Mouse (Mus musculus) telencephalon, adult 2 months (tissue): ENCODE data around the gene Tmem54.

Source experiments
- DNase-seq: peaks from one replicate; pipeline ENCODE4 v3.0.0-alpha.2; 2011; ENCODE audit warnings: low read depth, low spot score

Tmem54 gene

DNA sequence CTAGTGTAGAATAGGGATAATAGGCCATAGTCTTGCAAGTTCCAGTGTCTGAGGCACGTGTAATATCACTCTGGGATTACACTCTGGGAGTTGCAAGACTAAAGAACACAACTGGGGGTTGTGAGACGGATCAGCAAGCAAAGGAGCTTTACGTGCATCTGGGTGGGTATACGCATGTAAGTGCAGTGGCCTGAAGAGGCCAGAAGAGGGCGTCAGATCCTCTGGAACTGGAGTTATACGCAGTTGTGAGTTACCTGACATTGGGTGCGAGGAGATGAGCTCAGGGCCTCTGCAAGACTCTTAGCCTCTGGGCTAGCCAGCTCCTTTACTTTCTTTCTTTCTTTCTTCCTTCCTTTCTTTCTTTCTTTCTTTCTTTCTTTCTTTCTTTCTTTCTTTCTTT, 8.3 kb upstream of the Tmem54 start:
- no peak for DNase-seq

DNA sequence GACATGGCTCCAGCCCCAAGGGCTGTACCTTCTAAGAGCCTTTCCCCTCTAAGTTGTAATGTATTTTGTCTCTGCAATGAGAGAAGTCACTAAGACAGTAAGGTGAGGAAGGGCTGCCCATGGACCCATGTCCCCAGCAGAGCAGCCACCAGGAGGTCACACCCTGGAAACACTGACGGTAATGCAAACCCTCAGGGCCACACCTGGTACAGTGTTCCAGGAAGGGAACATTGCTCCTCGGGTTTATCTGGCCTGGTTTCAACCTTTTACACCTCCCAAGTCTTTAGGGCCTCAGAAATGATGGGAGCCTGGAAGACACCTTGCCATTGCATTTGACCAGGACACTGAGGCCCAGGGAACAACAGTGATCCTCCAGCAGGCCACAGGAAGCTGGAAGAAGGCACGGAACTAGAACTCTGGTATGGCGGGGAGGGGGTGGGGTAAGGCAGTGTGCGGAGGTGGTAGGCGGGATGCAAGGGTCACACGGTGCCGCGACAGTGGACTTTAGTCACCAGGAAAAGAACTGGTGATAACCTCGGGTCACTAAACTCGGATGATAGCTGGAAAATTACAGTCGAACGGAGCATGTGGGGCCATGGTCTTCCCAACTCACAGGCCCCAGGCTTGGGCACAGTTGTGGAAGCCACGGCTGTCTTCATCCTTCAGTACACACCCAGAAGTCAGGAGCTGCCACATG, 3.1 kb upstream of the Tmem54 start:
- DNase-seq = no peak

DNA sequence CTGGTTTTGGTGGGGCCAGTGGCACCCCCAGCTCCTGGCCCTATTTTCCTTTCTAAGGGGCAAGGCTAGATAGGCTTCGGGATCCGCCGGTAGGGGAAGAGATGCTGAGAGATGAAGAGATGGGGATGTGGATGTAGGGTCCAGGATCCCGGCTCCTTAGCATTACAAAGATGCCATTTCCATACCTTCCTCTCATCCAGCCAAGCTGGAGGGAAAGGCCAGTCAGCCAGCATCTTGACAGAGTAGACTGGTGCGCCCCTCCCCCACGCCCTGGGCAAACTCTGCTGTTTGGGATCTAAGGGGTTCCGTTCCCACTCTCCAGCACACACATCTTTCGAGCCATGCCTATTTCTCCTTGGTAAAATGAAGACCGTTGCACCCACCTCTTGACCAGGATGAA, 725 bp downstream of the Tmem54 start:
- no peak for DNase-seq

DNA sequence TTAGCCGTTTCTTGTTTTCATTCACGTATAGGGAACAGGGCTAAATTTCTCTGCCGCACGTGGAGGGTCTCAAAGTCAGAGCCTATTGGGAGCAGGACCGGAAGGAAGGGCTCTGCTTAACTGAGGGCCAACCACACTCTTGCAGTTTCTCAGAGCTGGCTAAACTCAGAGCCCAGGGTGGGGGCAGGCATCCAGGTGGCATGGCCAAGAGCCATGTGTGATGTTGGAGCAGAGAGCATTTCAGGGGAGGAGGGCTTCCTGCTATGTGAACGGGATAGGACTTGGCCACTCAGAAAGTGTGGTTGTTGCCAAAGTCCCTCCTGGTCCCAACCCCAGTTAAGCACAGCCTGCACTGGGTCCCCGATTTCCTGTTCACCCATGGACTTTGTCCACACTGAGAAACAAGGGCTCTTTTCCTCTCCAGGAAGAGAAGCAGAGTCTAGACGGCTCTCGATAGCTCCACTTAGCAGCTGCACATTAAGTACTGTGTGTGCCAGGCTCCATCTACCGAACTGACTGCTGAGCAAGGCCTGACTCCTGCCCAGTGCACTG, 2.1 kb downstream of the Tmem54 start:
- no peak for DNase-seq

DNA sequence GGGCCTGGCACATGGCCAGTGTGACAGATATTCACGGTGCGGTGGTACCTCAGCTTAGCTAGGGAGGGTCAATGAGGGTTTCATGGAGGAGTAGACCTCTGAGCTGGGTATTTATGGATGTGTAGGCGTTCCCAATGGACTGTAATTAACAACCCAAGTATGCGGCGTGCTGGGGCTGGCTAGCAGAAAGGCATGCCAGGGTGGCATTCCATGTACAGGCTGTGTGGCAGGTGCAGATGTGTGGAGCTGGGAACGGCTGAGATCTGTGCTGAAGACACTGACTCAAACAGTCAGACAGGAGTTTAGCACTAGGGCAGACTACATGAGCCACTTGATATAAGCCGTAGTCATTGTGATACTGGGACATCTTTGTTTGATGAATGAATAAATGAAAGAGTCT, 3.3 kb downstream of the Tmem54 start:
- no peak for DNase-seq

DNA sequence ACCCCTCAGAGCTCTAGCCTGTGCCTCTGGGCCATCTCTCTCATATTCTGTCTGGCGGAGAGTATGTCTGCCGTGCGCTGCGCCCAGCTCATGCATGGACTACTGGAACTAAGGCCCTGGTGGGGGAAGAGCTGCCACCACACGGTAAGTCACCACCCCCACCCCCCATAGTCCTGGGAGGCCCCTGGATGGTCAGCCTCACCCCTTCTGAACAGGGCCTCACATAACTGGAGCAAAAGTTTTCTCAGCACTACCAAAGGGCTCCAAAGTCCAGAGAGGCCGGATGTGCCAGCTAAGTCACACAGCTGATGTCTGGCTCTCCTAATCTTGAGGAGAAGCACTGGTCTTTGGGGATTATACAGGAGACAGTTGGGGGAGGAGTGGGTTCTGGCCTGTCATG, 5.5 kb downstream of the Tmem54 start:
- no peak for DNase-seq

DNA sequence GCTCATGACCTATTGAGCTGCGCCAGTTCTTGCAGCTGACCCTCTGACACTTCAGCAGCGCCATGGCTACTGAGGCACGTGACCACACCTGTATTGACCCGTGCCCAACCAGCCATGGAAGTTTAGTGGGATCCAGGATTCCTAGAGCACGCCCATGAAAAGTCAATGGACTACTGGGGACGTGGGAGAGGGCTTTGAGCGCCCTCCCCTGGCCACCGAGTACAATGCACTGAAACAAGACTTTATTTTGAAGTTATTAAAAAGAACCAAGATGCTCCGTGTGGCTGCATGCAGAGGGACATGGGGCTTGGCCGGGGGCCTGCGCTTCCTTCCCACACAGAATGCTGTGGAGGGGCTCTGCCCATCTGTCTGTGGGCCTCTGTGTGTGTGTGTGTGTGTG, 6.0 kb downstream of the Tmem54 start:
- no peak for DNase-seq

DNA sequence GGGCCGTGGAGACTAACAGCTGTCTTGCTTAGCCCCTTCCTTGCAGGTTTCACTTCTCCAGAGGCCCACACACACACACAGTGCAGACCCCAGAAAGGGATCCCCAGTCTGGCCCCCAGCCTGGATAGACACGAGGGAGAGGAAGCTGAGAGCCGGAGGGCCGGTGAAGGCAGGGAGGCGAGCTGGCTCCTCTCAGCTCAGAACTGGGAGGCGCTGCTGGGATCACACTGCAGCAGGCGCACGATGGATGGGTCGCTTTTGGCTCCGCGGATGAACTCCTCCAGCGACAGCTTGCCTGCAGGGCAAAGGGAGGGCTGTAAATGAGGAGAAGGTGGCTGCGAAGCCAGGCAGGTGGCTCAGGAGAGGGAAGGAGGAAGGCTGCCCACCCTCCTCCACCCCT, 6.9 kb downstream of the Tmem54 start:
- DNase-seq = no peak

DNA sequence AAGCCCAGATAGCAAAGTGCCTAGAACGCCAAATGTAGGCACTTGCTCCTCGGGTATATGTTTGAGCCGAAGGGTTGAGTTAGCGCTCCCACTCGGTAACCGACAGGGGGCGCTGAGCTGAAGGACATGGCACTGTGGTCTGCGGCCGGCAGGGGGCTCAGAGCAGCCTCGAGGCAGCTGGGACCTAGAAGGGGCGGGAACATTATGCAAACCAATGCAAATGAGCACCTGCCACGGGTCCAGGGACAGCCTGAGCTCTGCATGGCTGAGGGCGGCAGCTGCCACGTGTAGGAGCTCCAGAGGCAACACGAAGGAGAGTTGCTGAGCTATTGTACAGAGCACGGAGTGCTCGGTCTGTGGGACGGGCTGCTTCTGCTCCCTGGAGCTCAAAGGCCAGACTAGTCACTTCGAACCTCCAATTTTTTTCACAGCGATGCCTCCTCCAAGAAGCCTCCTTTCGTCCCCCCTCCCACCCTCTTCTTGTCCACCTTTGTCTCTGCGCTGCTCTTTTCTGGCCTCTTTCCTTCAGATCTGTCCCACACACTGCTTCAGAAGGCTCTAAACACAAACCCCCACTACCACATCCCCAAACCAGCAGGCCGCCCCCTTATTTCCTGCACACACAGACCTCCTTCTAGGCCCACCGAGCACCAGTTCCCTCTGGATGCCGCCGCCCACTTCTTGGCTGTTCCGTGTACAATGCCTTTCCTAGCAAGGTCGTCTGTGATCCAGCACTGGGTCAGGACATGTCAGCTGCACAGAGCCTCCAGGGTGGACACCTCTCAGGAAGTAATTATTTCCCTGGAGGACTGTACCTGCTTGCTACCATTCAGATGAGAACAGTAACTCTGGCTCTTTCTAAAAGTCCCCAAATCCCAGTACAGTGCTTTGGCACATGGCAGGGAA, 8.0 kb downstream of the Tmem54 start:
- peak; percentile 93 for DNase-seq

DNA sequence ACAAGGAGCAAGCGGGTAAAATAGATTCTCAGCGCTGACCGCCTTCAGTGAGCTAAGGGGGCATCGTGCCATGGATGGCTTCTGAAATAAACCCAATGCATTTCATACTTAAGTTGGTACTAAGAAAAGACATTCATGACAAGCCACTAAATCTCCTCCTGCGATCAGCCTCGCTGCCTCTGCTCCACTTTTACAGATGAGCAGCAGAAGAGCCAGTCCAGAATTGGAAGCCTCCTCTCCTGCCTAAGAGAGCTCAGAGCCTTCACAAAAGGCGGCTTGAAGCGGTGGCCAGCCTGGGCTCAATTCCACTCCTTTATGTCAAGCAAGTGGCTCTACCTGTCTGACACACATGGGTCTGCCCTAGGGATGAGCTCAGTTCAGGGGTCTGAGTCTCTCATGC, 11.4 kb downstream of the Tmem54 start:
- DNase-seq = no peak

DNA sequence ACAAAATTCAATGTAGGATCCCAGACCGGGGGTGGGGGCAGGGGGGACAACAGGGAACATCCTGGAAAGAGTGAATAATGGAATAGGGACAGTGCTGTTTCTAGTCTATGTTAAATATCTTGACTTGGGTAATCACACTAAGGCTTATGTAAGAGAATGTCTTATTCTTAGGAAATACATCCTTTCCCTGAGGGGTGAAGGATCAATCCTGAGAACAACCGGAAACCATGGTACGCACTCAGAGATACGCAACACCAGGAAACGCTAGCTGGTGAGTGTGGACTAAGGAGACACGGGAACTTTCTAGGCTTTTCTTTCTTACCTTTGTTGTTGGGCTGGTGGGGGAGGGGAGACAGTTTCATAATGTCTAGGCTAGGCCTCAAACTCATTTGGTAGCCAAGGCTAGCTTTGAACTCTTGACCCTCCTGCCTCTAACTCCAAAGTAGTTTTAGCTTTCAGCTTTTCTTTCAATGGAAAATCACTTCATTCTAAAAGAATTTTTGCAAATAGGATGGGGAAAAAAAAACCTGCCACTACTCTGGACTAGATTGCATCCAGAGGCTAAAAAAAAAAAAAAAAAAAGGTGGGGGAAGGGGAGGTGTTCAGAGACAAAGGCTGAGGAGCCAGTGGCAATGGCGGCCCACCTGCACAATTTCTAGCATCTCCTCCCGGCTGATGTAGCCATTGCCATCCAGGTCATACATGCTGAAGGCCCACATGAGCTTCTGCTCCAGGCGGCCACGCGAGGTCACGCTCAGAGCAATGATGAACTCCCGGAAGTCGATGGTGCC, 12.6 kb downstream of the Tmem54 start:
- no peak for DNase-seq

DNA sequence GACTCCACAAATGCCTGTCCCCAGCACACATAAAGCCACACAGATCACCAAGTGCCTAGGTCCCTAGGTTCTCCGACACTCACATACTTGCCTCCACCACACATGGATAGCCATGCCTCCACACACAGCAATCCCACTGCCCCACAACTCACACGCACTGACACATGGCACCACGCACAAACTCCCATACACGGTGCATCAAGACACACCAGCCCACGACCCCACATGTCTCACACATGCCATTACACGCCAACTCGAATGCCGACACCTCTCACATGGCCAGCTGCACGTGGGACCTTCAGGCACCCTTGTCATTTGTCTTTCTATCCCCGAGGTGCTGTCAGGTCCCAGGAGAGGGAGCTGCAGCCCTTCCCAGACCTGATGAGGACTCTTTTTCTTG, 14.4 kb downstream of the Tmem54 start:
- DNase-seq = no peak

DNA sequence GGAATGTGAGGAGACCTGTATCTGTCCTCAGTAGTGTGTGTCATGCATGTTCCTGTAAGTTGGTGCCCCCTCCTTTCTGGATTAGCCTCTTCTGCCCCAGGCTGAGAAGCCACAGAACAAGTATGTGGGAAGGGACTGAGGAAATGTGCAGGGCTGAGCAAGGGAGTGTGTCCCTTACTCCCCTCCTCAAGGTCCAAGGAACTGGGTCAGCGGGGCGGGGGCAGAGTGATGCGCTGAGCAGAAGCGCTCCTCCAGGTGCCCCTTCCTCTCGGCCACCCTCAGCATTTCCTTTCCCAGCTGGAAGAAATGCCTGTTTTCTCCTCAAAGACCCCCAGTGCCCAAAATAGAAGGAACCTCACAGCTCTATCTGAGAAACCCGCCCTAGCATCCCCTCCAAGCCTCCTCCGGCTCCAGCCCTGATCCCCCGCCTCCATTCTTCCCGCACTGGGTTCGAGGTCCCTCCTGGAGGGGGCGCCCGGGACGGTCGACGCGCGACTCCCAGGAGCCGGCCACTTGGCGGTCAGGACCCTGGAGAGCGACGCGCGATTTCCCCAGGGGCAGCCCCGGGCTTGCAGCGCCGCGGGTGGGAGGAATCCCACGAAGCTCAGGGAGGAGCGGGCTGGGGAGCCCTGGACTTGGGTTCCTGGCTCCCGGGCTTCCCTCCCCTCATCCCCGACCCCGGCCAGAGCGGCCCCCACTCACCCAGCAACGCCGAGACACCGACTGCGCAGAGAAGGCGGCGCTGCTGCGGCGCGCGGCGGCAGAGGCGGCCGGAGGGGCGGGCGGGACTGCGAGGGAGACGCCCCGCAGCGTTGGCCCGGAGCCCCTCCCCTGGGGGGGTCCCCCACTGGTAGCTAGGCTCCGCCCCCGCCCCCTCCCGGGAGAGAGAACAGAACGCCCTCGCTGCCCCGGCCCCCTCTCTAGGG, 15.4 kb downstream of the Tmem54 start:
- no peak for DNase-seq

DNA sequence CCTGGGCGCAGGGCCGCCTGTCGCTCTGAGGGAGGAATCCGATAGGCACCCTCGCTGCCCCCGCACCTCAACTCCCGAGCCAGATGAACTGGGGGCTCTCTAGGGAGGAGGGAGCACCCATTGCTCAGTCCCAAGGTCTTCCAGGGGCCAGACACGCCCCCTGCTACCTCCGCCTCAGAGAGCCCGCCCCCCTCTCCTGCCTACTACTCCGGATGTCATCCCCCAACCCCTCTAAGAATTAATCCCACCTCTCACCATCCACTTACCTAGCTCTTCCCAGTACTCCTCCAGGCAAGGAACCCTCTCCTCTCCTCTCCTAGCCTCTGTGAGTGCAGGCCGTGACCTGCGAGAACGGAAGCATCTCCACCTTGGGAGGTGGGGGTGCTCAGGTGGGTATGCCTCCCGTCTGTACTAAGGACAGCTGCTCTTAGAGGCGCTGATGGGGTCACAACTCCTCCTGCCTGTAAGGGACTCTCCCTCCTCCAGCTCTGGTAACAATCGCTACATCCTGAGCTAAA, 16.3 kb downstream of the Tmem54 start, which contains the start of gene Hpca:
Hpca (minus strand) TSS at position 468 of the 518 bp plus-strand sequence.
- DNase-seq = no peak

DNA sequence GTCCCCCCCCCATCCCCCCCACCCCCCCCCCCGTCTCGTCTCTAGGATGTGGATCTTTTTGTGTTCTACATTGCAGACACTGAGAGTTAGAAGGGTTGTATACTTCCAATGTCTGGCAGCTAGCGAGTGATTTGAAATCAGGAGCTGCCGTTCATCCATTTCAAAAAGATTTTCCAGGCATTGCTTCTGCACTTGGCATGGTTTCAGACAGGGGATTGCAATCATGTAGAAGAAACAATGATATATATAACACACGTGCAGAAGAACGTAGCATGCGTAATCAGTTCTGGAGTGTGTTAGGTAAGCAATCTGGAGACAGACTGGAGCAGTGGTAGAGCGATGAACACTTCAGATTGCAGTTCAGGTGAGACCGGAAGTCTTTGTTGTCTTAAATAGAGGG, 16.8 kb downstream of the Tmem54 start:
- no peak for DNase-seq

DNA sequence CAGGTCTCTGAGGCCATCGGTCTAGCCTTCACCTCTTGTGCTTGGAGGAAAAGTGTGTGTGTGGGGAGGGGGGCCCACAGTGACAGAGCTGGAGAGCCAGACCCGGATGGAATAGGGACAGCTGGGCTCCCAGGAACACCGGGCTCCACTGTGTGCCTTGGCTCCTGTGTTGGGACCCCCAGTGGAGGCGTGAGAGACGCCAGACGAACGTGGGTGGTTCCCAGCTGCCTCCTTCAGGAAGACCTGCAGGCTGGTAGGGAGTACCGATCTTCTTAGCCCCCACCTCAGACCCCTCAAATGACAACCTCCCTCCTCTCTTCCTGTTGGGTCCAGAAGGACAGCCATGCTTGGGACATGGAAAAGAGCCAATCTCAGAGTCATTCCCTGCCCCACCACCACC, 17.4 kb downstream of the Tmem54 start:
- DNase-seq = no peak

DNA sequence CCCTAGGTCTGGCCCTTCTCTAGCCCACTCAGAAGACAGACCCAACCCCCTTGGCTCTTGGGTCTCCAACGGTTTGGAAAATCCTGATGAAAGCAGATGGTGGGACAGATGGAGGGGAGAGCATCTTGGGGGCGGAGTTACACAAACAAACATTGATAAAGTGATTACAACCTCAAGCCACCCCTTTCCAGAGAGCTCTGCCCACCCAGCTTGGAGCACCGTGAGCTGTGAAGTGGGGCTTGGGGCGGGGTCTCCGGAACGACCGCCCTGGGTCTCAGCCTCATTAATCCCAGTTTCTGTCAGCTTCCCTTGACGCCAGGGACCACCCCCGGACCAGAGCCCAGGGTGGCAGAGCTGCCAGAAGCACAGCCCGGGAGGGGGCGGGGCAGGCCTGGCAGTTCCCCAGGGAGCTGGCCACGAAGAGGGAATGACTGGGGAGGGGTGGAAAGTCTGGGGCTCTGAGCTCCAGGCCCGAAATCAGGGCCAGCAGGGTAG, 19.4 kb downstream of the Tmem54 start:
- DNase-seq = no peak

DNA sequence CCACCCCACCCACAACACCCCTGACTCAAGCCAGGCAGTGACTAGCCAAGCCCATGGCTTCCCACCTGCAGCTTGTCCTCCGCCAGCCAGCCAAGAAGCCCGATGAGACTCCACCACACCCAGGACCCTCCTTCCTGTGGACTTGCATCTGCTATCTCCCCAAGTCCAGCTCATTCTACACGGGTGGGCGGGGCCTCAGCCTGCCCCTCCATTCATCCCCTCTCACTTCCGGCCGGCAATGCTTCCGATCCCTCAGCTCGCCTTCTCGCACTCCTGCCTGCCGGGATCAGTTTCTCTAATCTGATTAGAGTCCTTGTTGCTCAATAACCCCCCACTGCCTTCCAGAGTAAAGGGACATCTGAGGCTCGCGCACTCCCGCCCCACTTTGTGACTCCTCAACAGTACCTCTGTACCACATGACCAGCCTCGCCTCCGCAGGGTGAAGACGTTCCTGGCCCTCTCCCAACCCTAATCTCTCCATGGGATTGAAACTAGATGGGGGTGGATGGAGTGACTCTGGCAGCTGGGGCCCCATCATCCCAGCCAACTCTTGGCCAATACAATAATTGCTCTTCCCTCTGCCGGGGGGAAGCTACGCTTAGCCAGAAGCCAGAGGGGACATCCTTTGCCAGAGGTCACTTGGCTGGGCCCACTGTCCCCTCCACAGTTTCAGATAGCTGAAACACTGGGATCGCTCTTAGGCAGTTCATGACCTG, 20.5 kb downstream of the Tmem54 start:
- DNase-seq = no peak

DNA sequence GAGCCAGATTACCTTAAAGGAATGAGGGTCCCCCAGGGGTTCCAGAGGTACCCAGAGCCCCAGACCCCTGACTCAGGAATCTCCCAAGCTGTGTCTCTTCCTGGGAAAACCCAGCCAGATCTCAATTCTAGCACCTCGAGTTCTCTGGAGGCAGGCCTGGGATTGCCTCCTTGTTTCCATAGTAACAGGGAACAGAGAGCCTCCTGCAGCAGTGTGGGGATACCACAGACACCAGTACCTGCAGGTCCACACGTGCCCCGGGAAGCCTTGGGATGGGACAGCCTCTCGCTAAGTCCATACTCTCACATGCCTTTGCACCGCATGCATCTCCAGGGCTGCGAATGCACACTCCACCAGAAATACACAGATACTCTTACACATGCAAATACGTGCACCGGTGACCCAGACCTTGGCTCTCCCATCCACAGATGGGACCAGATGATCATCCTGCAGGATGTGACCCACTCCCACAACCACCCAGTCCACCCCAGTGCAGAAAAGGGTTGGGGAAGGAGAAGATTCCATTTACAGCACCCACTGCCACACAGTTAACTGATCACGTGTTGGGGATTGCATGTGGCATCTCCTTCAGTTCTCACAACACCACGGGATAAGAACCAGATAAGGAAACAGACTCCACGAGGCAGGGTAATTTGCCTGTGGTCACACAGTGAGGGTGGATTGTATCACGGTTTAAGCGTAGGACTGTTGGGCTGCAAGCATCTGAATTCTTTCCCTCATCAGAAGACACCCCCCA, 23.4 kb downstream of the Tmem54 start:
- DNase-seq = no peak
